Mouse (Mus musculus) olfactory bulb, adult 2 months (tissue): ENCODE results near the gene Hdhd3.

Experiments used
- CTCF ChIP-seq: fragments of 200-500 bp; IDR thresholded peaks from 2 replicates; pipeline ENCODE4 v1.5.1; 2012; ENCODE audit warnings: low read depth, mild to moderate bottlenecking, low read length, moderate library complexity; ENCODE audit not compliant: insufficient read depth
- POLR2A ChIP-seq: fragments of 200-500 bp; IDR thresholded peaks from 2 replicates; pipeline ENCODE4 v1.6.1; 2012; ENCODE audit warnings: mild to moderate bottlenecking, low read depth, low read length, moderate library complexity; ENCODE audit not compliant: insufficient read depth

GRCm38 (mm10) chr4:62485450-62486161 lies 17.7 kb downstream of the Hdhd3 start:
- no peak for TF ChIP-seq CTCF
- no peak for TF ChIP-seq POLR2A
